Mouse (Mus musculus) adrenal gland, adult 8-10 months (tissue): ENCODE measurements around the gene Gm572. TPM values are rescaled to one million over a fixed set of nuclear protein-coding genes. Genes with fewer than 3 reads are reported as not detected.

Source experiments
- DNase-seq: peaks from one replicate; pipeline ENCODE4 v3.0.0; 2022
- total RNA-seq, 4 experiments: library from RNA; stranded (reverse); gene quantifications; 2 replicates each; pipeline ENCODE4 v1.2.4; 2022

Gm572 gene
- total RNA-seq = not detected

- no peak for DNase-seq
These were observed at the start of gene Gm572 for GRCm38 (mm10) chr4:148643291-148644156. Gene Gm572, plus strand, starts transcription at chr4:148643317.

GRCm38 (mm10) chr4:148593996-148594395, 49.1 kb upstream of the Gm572 start:
- DNase-seq = no peak

- no peak for DNase-seq
These were observed 47.2 kb upstream of the Gm572 start for GRCm38 (mm10) chr4:148595916-148596315.

GRCm38 (mm10) chr4:148596731-148597130, 46.4 kb upstream of the Gm572 start:
- DNase-seq = no peak

GRCm38 (mm10) chr4:148598826-148599225, 44.3 kb upstream of the Gm572 start:
- DNase-seq = no peak

- no peak for DNase-seq
These were observed 42.8 kb upstream of the Gm572 start for GRCm38 (mm10) chr4:148600316-148600715.

GRCm38 (mm10) chr4:148601871-148602270, 41.2 kb upstream of the Gm572 start:
- DNase-seq = no peak

GRCm38 (mm10) chr4:148602357-148603120, 40.6 kb upstream of the Gm572 start, which contains the start of gene Masp2:
Gene Masp2, plus strand, starts transcription at chr4:148602554.
- no peak for DNase-seq

- no peak for DNase-seq
These were observed 39.6 kb upstream of the Gm572 start for GRCm38 (mm10) chr4:148603376-148604139.

GRCm38 (mm10) chr4:148604141-148604540, 39.0 kb upstream of the Gm572 start:
- DNase-seq = no peak

GRCm38 (mm10) chr4:148604541-148605165, 38.5 kb upstream of the Gm572 start:
- DNase-seq = no peak

GRCm38 (mm10) chr4:148607758-148608157, 35.4 kb upstream of the Gm572 start:
- no peak for DNase-seq

- DNase-seq = no peak
These were observed 33.3 kb upstream of the Gm572 start for GRCm38 (mm10) chr4:148609805-148610204.

- no peak for DNase-seq
These were observed 32.3 kb upstream of the Gm572 start for GRCm38 (mm10) chr4:148610631-148611364.

GRCm38 (mm10) chr4:148612557-148612956, 30.6 kb upstream of the Gm572 start:
- no peak for DNase-seq

GRCm38 (mm10) chr4:148613738-148614137, 29.4 kb upstream of the Gm572 start:
- DNase-seq = no peak

GRCm38 (mm10) chr4:148619805-148620204, 23.3 kb upstream of the Gm572 start:
- DNase-seq = no peak

GRCm38 (mm10) chr4:148620718-148621117, 22.4 kb upstream of the Gm572 start:
- no peak for DNase-seq

- DNase-seq = no peak
These were observed 20.6 kb upstream of the Gm572 start for GRCm38 (mm10) chr4:148622485-148622884.

- no peak for DNase-seq
These were observed 19.5 kb upstream of the Gm572 start for GRCm38 (mm10) chr4:148623609-148624008.

GRCm38 (mm10) chr4:148625010-148625409, 18.1 kb upstream of the Gm572 start:
- no peak for DNase-seq
